Mouse (Mus musculus) myocyte (in vitro differentiated cells): ENCODE measurements around the gene Olfr322. TPM values are rescaled to one million over a fixed set of nuclear protein-coding genes. Genes with fewer than 3 reads are reported as not detected.

Experiments
- H3K27me3 ChIP-seq: one replicate; pipeline ENCODE4 v1.6.1; 2011; ENCODE audit not compliant: control insufficient read depth, insufficient read depth, insufficient read length
- H3K36me3 ChIP-seq: one replicate; pipeline ENCODE4 v1.6.1; 2011; ENCODE audit not compliant: control insufficient read depth, insufficient read depth
- H3K4me2 ChIP-seq: one replicate; pipeline ENCODE4 v1.6.1; 2011; ENCODE audit warnings: low read depth, control low read depth
- H3K4me3 ChIP-seq: one replicate; pipeline ENCODE4 v1.5.1; 2011; ENCODE audit warnings: mild to moderate bottlenecking, control low read depth, moderate library complexity
- H3K79me2 ChIP-seq: one replicate; pipeline ENCODE4 v1.6.1; 2011; ENCODE audit not compliant: control insufficient read depth, insufficient read depth
- H3ac ChIP-seq: one replicate; pipeline ENCODE4 v1.6.1; 2011; ENCODE audit not compliant: control insufficient read depth, insufficient read length
- CEBPB ChIP-seq: IDR thresholded peaks from 2 replicates; pipeline ENCODE4 v1.6.1; 2011; ENCODE audit warnings: mild to moderate bottlenecking, moderate library complexity; ENCODE audit not compliant: poor library complexity, insufficient read depth, severe bottlenecking
- E2F4 ChIP-seq: IDR thresholded peaks from one replicate; pipeline ENCODE4 v1.6.1; 2011; ENCODE audit warnings: mild to moderate bottlenecking, control low read depth, moderate library complexity; ENCODE audit not compliant: insufficient read depth
- MAX ChIP-seq: IDR thresholded peaks from one replicate; pipeline ENCODE4 v1.6.1; 2011; ENCODE audit warnings: low read depth, mild to moderate bottlenecking, control low read depth
- MYOD1 ChIP-seq, 3 experiments: IDR thresholded peaks; one replicate each; pipeline ENCODE4 v1.6.1; 2011; ENCODE audit warnings: control low read depth in 2 of 3, low read depth in 2 of 3, mild to moderate bottlenecking in 2 of 3, moderate library complexity in 1 of 3; ENCODE audit not compliant: insufficient read length in 2 of 3, control insufficient read depth in 1 of 3
- MYOG ChIP-seq, 3 experiments: IDR thresholded peaks; one replicate each; pipeline ENCODE4 v1.6.1; 2011; ENCODE audit warnings: control low read depth in 2 of 3, low read depth in 2 of 3, mild to moderate bottlenecking in 2 of 3; ENCODE audit not compliant: insufficient read length in 2 of 3, control insufficient read depth in 1 of 3, insufficient read depth in 1 of 3
- POLR2A ChIP-seq: IDR thresholded peaks from one replicate; pipeline ENCODE4 v1.6.1; 2011; ENCODE audit warnings: low read depth, mild to moderate bottlenecking, control low read depth, moderate library complexity; ENCODE audit not compliant: insufficient read length
- POLR2AphosphoS2 ChIP-seq: IDR thresholded peaks from one replicate; pipeline ENCODE4 v1.6.1; 2011; ENCODE audit warnings: low read depth, control low read depth; ENCODE audit not compliant: insufficient read length
- REST ChIP-seq: IDR thresholded peaks from one replicate; pipeline ENCODE4 v1.6.1; 2011; ENCODE audit warnings: mild to moderate bottlenecking, control low read depth, moderate library complexity; ENCODE audit not compliant: insufficient read depth, insufficient read length
- SRF ChIP-seq: IDR thresholded peaks from one replicate; pipeline ENCODE4 v1.6.1; 2011; ENCODE audit warnings: low read depth; ENCODE audit not compliant: control insufficient read depth, insufficient read length
- TCF12 ChIP-seq: IDR thresholded peaks from one replicate; pipeline ENCODE4 v1.6.1; 2011; ENCODE audit warnings: mild to moderate bottlenecking, control low read depth; ENCODE audit not compliant: poor library complexity, insufficient read depth, severe bottlenecking
- TCF3 ChIP-seq: IDR thresholded peaks from one replicate; pipeline ENCODE4 v1.6.1; 2011; ENCODE audit warnings: low read depth, control low read depth; ENCODE audit not compliant: insufficient read length
- USF1 ChIP-seq: IDR thresholded peaks from one replicate; pipeline ENCODE4 v1.6.1; 2011; ENCODE audit warnings: low read depth, mild to moderate bottlenecking, control low read depth, moderate library complexity
- polyA plus RNA-seq: library from polyadenylated mRNA; unstranded; fragments of >200 nt; fragmentation: generic; extraction: Trizol; gene quantifications from one replicate; pipeline ENCODE4 v1.2.1, GENCODE M21; 2012; ENCODE audit warnings: missing spikeins

Olfr322 gene
- polyA plus RNA-seq, 1 experiment = not detected

- Histone ChIP-seq H3K79me2 (no peaks in the 10 kb centered on the region), H3ac (no peak overlapping the region), H3K4me3 (no peak overlapping the region), H3K27me3 (peaks cover 6% of the 10 kb centered on the region), H3K4me2 (no peak overlapping the region), H3K36me3 (no peaks in the 10 kb centered on the region)
- TF ChIP-seq CEBPB = no peak
- no peak for TF ChIP-seq TCF12
- no peak for TF ChIP-seq USF1
- TF ChIP-seq MAX = no peak
- TF ChIP-seq MYOG (IDR thresholded peaks at IDR 0.05; ENCODE audit: control insufficient read depth in 1 of 3, insufficient read depth in 1 of 3, insufficient read length in 2 of 3, low read depth in 2 of 3) = no peak
- no peak for TF ChIP-seq POLR2A
- no peak for TF ChIP-seq REST
- no peak for TF ChIP-seq E2F4
- TF ChIP-seq POLR2AphosphoS2 = no peak
Measured at GRCm38 (mm10) chr11:58638176-58638701, 20.3 kb upstream of the Olfr322 start.

- Histone ChIP-seq H3K79me2 (no peaks in the 10 kb centered on the region), H3K36me3 (no peaks in the 10 kb centered on the region), H3K27me3 (peaks cover 6% of the 10 kb centered on the region), H3K4me2 (no peak within 1 kb of the TSS), H3ac (no peak within 1 kb of the TSS), H3K4me3 (no peak within 1 kb of the TSS)
- TF ChIP-seq TCF3 = no peak
- TF ChIP-seq POLR2A = no peak
- TF ChIP-seq SRF = no peak
- no peak for TF ChIP-seq MAX
- TF ChIP-seq REST = no peak
- no peak for TF ChIP-seq TCF12
- TF ChIP-seq USF1 = no peak
- no peak for TF ChIP-seq MYOG (IDR thresholded peaks at IDR 0.05; ENCODE audit: control insufficient read depth in 1 of 3, insufficient read depth in 1 of 3, insufficient read length in 2 of 3, low read depth in 2 of 3)
- no peak for TF ChIP-seq CEBPB
- no peak for TF ChIP-seq POLR2AphosphoS2
- TF ChIP-seq MYOD1 (IDR thresholded peaks at IDR 0.05; ENCODE audit: control insufficient read depth in 1 of 3, insufficient read length in 2 of 3, low read depth in 2 of 3) = no peak
- no peak for TF ChIP-seq E2F4
Measured at GRCm38 (mm10) chr11:58640272-58640867, 18.2 kb upstream of the Olfr322 start, which contains the start of gene Trim58. Gene Trim58 (plus strand): TSS chr11:58640465.

- no peak overlapping the region for H3K4me2 ChIP-seq
- H3K79me2 ChIP-seq = no peaks in the 10 kb centered on the region
- no peaks in the 10 kb centered on the region for H3K36me3 ChIP-seq
- TF ChIP-seq TCF12 (no peak), TCF3 (no peak), POLR2AphosphoS2 (no peak), USF1 (no peak), REST (no peak), MAX (no peak), SRF (no peak), E2F4 (no peak), CEBPB (no peak), MYOD1 (IDR thresholded peaks at IDR 0.05; ENCODE audit: control insufficient read depth in 1 of 3, insufficient read length in 2 of 3, low read depth in 2 of 3) (no peak), MYOG (IDR thresholded peaks at IDR 0.05; ENCODE audit: control insufficient read depth in 1 of 3, insufficient read depth in 1 of 3, insufficient read length in 2 of 3, low read depth in 2 of 3) (no peak), POLR2A (no peak)
- H3K27me3 ChIP-seq = peaks cover 13% of the 10 kb centered on the region
- no peak overlapping the region for H3ac ChIP-seq
- H3K4me3 ChIP-seq = no peak overlapping the region
Measured at GRCm38 (mm10) chr11:58641057-58641456, 17.5 kb upstream of the Olfr322 start.

GRCm38 (mm10) chr11:58641638-58642358 lies 16.8 kb upstream of the Olfr322 start:
- Histone ChIP-seq H3K4me3 (no peak overlapping the region), H3K27me3 (peaks cover 13% of the 10 kb centered on the region), H3ac (no peak overlapping the region), H3K79me2 (no peaks in the 10 kb centered on the region), H3K4me2 (no peak overlapping the region), H3K36me3 (no peaks in the 10 kb centered on the region)
- TF ChIP-seq TCF12 (no peak), E2F4 (no peak), MYOD1 (IDR thresholded peaks at IDR 0.05; ENCODE audit: control insufficient read depth in 1 of 3, insufficient read length in 2 of 3, low read depth in 2 of 3) (no peak), POLR2AphosphoS2 (no peak)
